Mouse (Mus musculus) stomach, embryonic 14.5 days (tissue): ENCODE results near the gene Magi1. TPM values are rescaled to one million over a fixed set of nuclear protein-coding genes. Genes with fewer than 3 reads are reported as not detected.

Source experiments
- ATAC-seq: fragments of 200-750 bp; cut with Nextera tagmentation; 2 replicates; pipeline ENCODE4 v1.8.0; 2017; ENCODE audit warnings: low read depth, moderate TSS enrichment; ENCODE audit not compliant: insufficient number of reproducible peaks, insufficient read depth, low FRiP score
- H3K27ac ChIP-seq: fragments of 300-500 bp; sonication (generic); 2 replicates; pipeline ENCODE4 v1.5.1; 2014; ENCODE audit warnings: mild to moderate bottlenecking, low read length, moderate library complexity, mixed read lengths
- H3K27me3 ChIP-seq: fragments of 300-500 bp; sonication (generic); 2 replicates; pipeline ENCODE4 v1.6.1; 2014; ENCODE audit warnings: low read length, control low read depth, mixed read lengths; ENCODE audit not compliant: control insufficient read depth, insufficient read depth
- H3K36me3 ChIP-seq: fragments of 300-500 bp; sonication (generic); 2 replicates; pipeline ENCODE4 v1.6.1; 2014; ENCODE audit warnings: mild to moderate bottlenecking, control low read depth, low read length, moderate library complexity, mixed read lengths; ENCODE audit not compliant: control insufficient read depth, insufficient read depth
- H3K4me1 ChIP-seq: fragments of 300-500 bp; sonication (generic); 2 replicates; pipeline ENCODE4 v1.6.1; 2014; ENCODE audit warnings: low read length, control low read depth, mixed read lengths; ENCODE audit not compliant: control insufficient read depth, insufficient read depth
- H3K4me2 ChIP-seq: fragments of 300-500 bp; sonication (generic); replicated peaks from 2 replicates; pipeline ENCODE4 v1.6.1; 2014; ENCODE audit warnings: low read depth, low read length, control low read depth
- H3K4me3 ChIP-seq: fragments of 300-500 bp; sonication (generic); 2 replicates; pipeline ENCODE4 v1.5.1; 2014; ENCODE audit warnings: low read depth, low read length, control low read depth
- H3K9ac ChIP-seq: fragments of 300-500 bp; sonication (generic); replicated peaks from 2 replicates; pipeline ENCODE4 v1.6.1; 2014; ENCODE audit warnings: low read depth, mild to moderate bottlenecking, control low read depth, low read length, moderate library complexity, mixed read lengths
- H3K9me3 ChIP-seq: fragments of 300-500 bp; sonication (generic); 2 replicates; pipeline ENCODE4 v1.6.1; 2016; ENCODE audit warnings: low read depth, low read length, control low read depth; ENCODE audit not compliant: control insufficient read depth
- WGBS: fragments of 180-500 bp; shearing (Covaris S2); extraction: QIAGEN DNeasy Blood & Tissue Kit; methylation state at CpG from one replicate; pipeline ENCODE4 v1.1.7; 2014; 5-methylcytosine and 5-hydroxymethylcytosine counted together
- polyA plus RNA-seq: library from polyadenylated mRNA; unstranded; fragments of >200 nt; fragmentation: Nextera tagmentation; extraction: Ambion mirVana; gene quantifications from 2 replicates; pipeline ENCODE4 v1.2.1, GENCODE M21; 2014

The Magi1 gene
- polyA plus RNA-seq, 1 experiment from 2014 or later = 15.0 TPM

DNA sequence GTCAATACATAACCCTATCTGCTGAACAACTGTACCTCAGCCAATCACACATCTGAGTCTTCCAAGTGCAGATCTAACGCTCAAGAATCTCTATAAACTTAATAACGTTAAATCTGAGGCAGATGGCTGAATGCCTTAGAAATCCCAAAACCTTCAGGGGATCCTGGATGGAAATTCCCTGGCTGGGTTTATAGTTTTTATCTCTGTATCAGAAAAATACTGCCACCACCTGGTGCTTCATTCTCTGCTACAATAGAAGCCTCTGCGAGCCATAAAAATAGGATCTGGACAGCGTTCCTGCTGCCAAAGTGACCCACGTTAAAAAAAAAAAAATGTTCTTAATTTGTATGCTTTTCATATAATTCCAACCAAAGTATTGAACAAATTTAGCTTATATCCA, 162.2 kb downstream of the Magi1 start:
- Histone ChIP-seq H3K9ac (no peak overlapping the region), H3K4me1 (peaks cover 13% of the 10 kb centered on the region; the same call in 1 of the 2 replicates), H3K36me3 (no peaks in the 10 kb centered on the region), H3K4me2 (no peak overlapping the region), H3K27me3 (no peaks in the 10 kb centered on the region), H3K9me3 (no peaks in the 10 kb centered on the region), H3K4me3 (no peak overlapping the region), H3K27ac (no peak overlapping the region)
- WGBS = 50% methylated on average over 5 of the region's 5 CpGs
- ATAC-seq = no peak

DNA sequence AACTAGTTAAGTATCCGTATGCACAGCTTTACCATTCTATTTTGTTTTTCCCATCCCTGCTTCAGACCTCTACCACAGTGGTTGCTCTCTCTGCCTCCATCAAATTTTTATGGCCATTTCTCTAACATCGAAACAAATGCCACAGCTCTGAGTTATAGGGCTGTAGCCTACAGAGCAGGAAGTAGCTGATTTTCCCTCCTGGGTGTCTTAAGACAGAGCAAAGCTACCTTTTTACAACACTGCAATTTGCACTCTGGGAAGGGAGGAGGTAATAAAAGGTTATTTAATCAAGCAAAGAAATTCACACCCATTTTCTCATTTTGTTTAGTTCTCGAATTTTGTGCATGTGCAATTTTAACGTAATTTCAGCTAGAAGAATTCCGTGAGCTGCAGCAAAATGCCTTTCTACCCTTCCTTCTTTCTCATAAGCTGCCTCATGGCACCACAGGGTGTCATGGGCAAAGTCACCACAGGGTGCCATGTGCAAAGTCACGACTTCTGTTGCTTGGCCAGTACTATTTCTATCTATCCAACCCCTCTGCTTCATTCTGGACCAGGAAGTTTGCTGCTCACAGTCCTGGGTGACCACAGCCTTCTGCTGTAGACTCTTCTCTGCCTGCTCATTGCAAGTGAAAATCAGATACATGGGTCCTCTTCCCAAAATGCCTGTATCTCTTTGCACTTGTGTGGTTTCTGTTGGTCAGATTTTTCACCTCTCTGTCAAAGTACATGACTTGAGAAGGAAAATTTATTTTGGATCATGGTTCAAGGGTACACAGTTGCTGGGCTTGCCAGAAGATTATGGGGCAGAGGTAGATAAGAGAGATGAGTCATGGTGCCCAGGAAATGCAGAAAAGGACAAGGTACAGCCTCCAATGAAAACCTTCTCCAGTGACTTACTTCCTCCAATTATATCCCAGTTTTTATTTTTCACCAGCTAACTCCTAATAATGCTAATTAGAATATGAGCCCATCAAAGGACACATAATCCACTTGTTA, 167.0 kb downstream of the Magi1 start:
- H3K4me1 ChIP-seq = no peaks in the 10 kb centered on the region
- no peak overlapping the region for H3K27ac ChIP-seq
- H3K9me3 ChIP-seq = no peaks in the 10 kb centered on the region
- H3K36me3 ChIP-seq = no peaks in the 10 kb centered on the region
- H3K27me3 ChIP-seq = no peaks in the 10 kb centered on the region
- no peak overlapping the region for H3K4me3 ChIP-seq
- no peak for ATAC-seq
- 85% methylated on average over 6 of the region's 6 CpGs for WGBS
- H3K9ac ChIP-seq = no peak overlapping the region
- no peak overlapping the region for H3K4me2 ChIP-seq

DNA sequence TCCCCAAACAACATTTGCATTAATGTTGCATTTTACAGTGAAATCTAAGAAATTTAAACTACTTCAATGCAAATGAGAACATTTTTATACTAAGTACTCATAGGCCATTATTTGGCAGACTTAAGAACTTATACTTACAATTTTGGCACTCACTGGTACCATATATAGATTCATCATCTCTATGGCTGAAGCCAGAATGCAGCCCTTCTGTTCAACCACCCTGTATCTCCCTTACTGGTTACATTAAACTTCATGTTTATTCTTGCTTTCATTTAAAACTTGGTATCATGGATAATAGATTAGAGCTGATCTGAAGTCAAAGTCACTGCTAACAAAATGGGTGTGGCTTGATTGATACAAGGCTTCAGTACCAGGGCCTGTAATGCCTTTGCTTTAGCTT, 171.9 kb downstream of the Magi1 start:
- Histone ChIP-seq H3K4me1 (no peaks in the 10 kb centered on the region; the same call in 1 of the 2 replicates), H3K27me3 (no peaks in the 10 kb centered on the region), H3K9ac (no peak overlapping the region), H3K4me2 (no peak overlapping the region), H3K36me3 (no peaks in the 10 kb centered on the region), H3K27ac (no peak overlapping the region), H3K9me3 (no peaks in the 10 kb centered on the region), H3K4me3 (no peak overlapping the region)
- ATAC-seq = no peak

DNA sequence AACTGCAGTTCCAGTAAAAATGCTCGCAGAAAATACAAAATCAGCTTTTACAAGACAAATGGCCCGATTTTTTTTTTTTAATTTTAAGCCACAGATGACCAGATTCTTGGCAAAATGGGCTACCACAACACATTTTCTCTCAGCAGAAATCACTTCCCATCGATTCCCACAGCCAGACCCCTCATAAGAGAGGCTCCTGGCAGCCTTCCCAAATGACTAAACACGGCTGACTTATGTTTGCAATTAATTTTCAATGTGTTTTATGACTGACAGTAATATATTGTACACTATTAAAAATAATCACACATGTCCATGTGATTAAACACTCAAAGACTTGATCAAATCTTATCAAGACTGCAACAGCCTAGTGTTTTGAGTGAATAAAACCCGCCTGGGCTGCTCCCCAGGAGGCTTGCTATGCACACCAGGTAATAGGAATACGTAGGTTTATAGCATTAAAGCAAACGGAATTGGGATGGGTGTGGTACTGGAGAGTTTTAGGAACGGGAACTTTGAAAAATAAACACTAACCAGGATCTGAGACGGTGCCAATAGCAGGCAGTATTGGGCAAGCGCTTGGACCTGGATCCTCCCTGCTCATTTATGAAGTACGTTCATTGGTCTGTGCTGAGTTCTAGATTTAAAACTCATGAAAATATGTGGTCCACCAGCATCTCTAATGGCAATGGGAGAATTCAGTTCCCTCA, 176.2 kb downstream of the Magi1 start:
- H3K4me3 ChIP-seq = no peak overlapping the region
- no peaks in the 10 kb centered on the region for H3K9me3 ChIP-seq
- H3K27ac ChIP-seq = no peak overlapping the region
- H3K36me3 ChIP-seq = no peaks in the 10 kb centered on the region
- H3K9ac ChIP-seq = no peak overlapping the region
- H3K27me3 ChIP-seq = no peaks in the 10 kb centered on the region
- 38% methylated on average over 11 of the region's 11 CpGs for WGBS
- no peak overlapping the region for H3K4me2 ChIP-seq
- no peak for ATAC-seq
- peaks cover 10% of the 10 kb centered on the region; the same call in 1 of the 2 replicates for H3K4me1 ChIP-seq

DNA sequence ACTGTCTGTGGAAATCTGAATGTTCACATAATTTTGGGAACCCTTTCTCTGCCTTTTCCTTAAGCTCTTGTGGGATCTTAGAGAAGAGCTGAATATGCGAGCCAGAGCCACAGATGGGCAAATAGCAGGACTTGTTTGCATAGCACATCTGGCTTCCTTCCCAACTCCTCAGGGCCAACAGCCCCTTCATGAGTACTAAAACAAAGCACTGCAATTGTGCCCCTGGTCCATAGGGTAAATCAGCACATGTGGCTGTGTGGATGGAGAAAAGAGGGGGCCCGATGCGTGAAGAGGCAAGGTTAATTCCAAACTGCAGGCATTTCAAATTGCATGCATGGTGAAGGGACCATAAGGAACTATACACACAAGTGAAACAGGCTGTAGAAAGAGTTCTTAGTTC, 180.1 kb downstream of the Magi1 start:
- H3K9ac ChIP-seq = no peak overlapping the region
- H3K4me3 ChIP-seq = no peak overlapping the region
- ATAC-seq = no peak
- no peaks in the 10 kb centered on the region for H3K27me3 ChIP-seq
- no peak overlapping the region for H3K27ac ChIP-seq
- H3K4me2 ChIP-seq = no peak overlapping the region
- 73% methylated on average over 3 of the region's 3 CpGs for WGBS
- peaks cover 15% of the 10 kb centered on the region; the same call in 1 of the 2 replicates for H3K4me1 ChIP-seq
- H3K36me3 ChIP-seq = no peaks in the 10 kb centered on the region
- no peaks in the 10 kb centered on the region for H3K9me3 ChIP-seq

DNA sequence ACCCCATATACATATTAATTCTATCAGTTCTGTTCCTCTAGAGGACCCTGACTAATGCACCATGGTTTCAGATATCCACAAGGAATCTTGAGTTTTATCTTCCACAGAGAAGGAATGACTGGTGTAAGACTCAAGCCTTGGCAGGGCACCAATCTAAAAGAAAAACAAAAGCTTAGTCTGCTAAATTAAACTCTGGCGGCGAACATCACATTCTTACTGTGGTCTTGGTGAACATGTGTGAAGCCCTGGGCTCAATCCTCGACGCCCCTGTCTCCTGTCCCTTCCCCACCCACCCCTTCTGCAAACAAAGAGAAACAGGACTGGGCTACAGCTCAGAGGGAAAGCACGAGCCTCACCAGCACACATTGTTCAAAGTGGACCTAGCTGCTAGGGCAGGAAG, 182.5 kb downstream of the Magi1 start:
- H3K4me2 ChIP-seq = no peak overlapping the region
- no peak overlapping the region for H3K4me3 ChIP-seq
- ATAC-seq = no peak
- H3K36me3 ChIP-seq = no peaks in the 10 kb centered on the region
- H3K9me3 ChIP-seq = no peaks in the 10 kb centered on the region
- 24% methylated on average over 5 of the region's 5 CpGs for WGBS
- H3K4me1 ChIP-seq = peaks cover 15% of the 10 kb centered on the region
- no peaks in the 10 kb centered on the region for H3K27me3 ChIP-seq
- H3K9ac ChIP-seq = no peak overlapping the region
- H3K27ac ChIP-seq = 0 out of 2 replicates have a peak overlapping the region, but pooled peaks have one; percentile 17

DNA sequence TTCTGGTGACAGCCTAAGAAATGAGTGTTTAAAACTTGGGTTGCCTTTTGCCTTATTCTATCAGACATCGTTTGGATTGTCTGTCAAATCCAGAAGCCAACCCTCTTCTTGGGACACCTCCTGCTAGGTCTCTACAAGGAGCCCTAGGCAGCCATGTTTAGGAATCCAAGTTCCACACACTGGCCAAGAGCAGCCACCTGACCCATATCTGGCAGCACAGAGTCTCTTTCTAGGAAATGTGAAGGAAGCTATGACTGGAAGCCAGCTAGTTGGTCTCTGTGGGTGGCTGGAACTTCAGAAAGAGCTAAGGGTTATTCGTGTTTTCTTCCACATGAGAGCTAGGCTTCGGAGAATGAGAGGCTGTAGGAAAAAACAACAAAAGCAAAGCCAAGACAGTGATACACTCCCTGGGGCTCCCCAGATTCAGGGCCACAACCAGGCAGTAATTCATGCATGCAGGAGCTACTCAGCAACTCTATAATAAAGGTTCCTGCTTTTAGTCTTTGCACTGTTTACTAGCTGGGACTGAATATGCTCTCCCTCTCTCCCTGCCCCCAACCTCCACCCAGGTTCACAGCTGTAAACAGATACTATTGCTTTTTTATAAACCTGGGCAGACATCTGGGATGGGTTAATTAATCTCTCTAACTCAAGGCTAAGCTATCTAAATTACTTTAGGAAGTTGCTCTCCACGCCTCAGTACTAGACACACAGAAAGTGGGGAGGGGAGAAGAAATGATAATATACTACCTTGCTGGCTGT, 188.6 kb downstream of the Magi1 start:
- Histone ChIP-seq H3K27me3 (no peaks in the 10 kb centered on the region), H3K4me1 (peaks cover 6% of the 10 kb centered on the region), H3K36me3 (no peaks in the 10 kb centered on the region), H3K9ac (no peak overlapping the region), H3K9me3 (no peaks in the 10 kb centered on the region), H3K4me3 (no peak overlapping the region), H3K27ac (no peak overlapping the region), H3K4me2 (no peak overlapping the region)
- ATAC-seq = no peak
- WGBS = 50% methylated on average over 4 of the region's 4 CpGs

DNA sequence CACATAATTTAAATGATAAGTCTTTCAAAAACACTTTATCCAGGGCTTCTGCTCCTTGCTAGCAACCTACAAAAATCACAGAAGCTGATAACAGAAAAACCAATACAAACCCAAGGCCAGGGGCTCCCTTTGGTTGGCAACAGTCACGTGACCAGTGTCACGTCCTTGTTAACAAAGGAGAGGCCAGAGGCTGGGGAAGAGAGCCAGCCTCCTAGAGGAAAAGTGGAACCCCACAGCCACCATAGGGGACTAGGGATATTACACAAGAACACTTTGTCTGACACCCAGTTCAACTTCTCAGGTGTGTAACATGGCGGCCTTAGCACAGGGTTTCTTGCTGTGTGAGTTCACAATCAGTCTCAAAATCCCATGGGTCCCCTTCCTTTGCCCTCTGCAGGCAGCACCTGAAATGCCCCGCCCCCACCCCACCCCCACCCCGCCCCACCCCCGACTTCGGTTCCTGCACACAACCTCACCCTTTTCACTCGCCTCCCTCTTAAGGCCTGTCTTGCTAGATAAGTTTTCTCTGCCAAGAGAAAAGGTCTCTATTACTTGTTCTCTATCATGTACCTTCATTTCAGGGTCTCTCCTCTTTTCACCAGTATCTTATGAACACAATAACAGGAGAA, 190.6 kb downstream of the Magi1 start:
- Histone ChIP-seq H3K4me1 (peaks cover 6% of the 10 kb centered on the region), H3K9ac (no peak overlapping the region), H3K9me3 (no peaks in the 10 kb centered on the region), H3K27me3 (no peaks in the 10 kb centered on the region), H3K4me3 (no peak overlapping the region), H3K36me3 (no peaks in the 10 kb centered on the region), H3K27ac (peak overlapping the region; percentile 39; the same call in 1 of the 2 replicates), H3K4me2 (no peak overlapping the region)
- WGBS = 50% methylated on average over 8 of the region's 8 CpGs
- peak; percentile 69 for ATAC-seq
